Mouse (Mus musculus) pancreas, adult 10 weeks (tissue): ENCODE data around the gene Ctsa. TPM values are rescaled to one million over a fixed set of nuclear protein-coding genes. Genes with fewer than 3 reads are reported as not detected.

Experiments
- polyA plus RNA-seq: library from polyadenylated mRNA; stranded (reverse); fragments of 350-450 nt; fragmentation: Illumina TruSeq; extraction: RNeasy Lipid Tissue Mini Kit (QIAGEN cat#74804); gene quantifications from one replicate; pipeline ENCODE4 v1.2.3, GENCODE M21; 2015; ENCODE audit warnings: low read depth, low replicate concordance; ENCODE audit not compliant: insufficient read depth

Gene Ctsa
- polyA plus RNA-seq: 25.7 TPM

DNA sequence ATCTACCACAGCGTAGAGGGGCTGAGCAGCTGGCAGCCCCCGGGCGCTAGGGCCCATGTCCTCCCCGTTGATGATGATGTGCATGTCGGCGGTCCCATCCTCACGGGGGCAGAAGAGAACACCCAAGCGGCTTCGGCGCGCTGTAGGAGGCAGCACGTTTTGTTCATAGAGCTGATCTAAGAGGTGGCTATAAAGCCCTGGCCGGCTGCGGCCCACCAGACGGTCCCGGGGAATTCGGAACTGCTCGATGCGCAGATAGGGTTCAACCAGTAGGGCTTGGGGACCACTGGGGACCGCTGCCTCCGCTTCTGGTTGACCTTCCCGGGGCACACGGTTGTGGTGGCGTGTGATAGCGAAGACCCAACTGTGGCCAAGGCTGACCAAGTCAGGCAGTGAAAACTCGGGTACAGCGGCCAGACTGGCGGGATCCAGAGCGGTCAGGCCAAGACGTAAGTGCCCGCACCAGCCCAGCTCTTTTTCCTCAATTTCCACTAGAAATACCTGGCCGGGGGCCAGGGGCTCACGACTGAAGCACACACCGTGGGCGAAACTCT lies at the start of gene Ctsa:
TSS of gene Ctsa (plus strand) at position 126 of the 554 bp plus-strand sequence.

DNA sequence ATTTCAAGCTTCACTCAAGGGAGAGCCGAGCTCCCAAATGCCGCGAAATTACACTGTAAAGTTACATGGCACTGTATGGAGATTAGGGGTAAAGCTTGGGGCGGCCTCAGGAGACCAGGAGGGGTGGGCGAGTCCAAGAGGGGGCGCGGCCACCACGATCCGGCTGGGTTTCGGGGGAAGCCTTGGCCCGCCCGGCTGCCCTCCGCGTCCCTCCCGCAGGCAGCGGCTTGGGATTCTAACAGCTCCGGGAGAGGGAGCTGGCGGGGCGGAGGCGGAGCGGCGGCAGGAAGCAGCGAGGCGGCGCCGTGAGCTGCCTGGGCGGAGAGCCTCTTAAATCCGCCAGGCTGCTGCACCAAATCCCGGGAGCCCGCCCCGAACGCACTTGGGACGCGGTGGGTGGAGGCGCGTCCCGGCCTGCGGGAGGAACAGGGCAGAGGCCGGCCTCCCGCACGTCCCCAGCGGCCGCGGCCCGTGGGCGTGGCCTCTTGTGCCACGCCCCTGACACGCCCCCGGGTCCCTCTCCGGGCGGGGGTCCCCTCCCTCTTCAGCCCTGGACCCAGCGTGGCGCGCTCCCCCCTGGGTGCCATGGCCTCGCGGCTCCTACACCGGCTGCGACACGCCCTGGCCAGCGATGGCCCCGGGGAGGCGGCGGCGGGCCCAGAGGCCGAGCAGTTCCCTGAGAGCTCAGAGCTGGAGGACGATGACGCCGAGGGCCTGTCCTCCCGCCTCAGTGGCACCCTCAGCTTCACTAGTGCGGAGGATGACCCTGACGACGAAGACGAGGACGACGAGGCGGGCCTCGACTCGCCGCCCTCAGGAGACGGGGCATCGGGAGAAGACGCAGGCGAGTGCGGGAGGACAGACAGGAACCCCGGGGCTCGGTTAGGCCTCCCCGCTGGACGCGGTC lies 46.9 kb upstream of the Ctsa start, which contains the start of gene Snx21:
TSS of gene Snx21 (plus strand) at position 343 of the 907 bp plus-strand sequence.

DNA sequence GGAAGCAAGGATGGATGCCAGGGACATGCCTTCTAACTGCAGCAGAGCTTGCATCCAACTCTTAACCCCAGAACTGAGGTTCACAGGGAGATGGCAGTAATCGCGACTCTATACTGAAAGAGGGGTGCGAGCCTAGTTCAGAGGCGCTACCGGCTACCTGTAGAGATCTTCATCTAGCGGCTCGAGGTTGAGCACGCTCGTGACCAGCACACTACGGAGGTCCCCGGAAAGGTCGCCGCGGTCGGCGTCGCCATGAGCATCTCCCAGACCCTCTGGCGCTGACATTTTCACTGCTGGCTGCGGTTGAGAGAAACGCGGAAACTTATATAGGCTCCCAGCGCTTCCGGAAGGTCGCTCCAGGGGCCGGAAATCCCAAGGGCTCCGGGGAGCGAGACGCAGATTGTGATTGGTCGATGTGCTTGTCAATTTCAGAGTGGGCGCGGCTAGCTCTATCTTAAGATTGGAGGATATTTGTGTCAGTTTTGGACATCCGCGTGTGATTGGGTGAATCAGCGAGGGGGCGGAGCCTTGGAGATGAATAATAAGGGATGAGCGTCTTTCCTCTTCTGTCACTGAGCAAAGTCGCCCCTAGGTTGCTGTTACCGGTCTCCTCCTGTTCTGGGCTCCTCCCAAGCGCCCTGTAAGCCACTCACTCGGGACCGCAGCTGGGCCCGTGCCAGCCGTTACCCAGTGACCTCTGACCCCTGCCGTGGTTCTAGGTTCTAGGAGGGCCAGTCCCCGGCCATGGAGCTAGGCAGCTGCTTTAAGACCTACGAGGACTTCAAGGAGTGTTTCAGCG lies 27.9 kb upstream of the Ctsa start, which contains the start of the genes Acot8 and Zswim3:
TSS of gene Acot8 (minus strand) at position 350 of the 799 bp plus-strand sequence.
TSS of gene Zswim3 (plus strand) at position 566 of the 799 bp plus-strand sequence.

DNA sequence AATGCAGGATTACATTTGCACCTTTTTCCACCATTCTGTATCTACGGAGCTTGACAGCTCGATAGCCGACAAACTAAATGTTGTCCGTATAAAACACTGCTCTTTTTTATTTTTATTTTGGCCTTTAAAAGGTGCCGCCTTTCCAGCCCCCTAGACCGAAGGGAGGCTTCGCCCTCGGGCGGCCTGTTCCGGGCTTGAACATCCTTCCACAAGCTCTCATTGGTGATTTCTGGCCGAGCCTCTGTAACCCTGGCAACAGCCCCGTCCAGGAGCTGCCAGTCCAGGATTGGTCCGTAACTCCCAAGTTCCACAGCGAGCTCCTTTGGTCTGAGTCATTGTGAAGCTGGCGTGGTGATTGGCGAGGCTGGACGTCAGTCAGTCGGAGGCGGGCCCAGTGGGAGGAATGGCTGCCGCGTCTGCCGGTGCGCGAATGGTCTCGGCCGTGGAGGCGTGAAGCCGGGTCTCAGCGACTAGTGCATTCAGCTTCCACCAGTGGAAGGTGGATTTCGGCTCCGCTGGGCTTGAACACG lies 10.0 kb upstream of the Ctsa start, which contains the start of gene Zswim1:
TSS of gene Zswim1 (plus strand) at position 51 of the 530 bp plus-strand sequence.

DNA sequence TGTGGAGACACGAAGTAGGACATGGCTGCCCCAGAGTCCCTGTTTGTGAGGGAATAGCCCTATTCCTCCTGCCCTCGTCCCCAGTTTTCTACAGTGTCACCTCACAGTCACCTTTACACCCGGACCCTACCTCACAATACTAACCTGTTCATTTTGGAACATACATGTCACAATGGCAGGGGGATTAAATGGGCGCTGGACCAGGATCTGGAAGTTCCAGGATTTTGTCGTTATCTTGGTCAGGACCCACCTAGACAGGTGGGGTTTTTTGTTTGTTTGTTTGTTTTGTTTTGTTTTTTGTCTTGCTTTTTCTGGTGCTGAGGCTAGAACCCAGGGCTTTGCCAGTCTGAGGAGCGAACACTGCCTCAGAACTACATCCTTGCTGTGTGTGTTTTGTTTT lies 4.2 kb upstream of the Ctsa start, which contains the start of gene Spata25:
TSS of gene Spata25 (minus strand) at position 101 of the 400 bp plus-strand sequence.

DNA sequence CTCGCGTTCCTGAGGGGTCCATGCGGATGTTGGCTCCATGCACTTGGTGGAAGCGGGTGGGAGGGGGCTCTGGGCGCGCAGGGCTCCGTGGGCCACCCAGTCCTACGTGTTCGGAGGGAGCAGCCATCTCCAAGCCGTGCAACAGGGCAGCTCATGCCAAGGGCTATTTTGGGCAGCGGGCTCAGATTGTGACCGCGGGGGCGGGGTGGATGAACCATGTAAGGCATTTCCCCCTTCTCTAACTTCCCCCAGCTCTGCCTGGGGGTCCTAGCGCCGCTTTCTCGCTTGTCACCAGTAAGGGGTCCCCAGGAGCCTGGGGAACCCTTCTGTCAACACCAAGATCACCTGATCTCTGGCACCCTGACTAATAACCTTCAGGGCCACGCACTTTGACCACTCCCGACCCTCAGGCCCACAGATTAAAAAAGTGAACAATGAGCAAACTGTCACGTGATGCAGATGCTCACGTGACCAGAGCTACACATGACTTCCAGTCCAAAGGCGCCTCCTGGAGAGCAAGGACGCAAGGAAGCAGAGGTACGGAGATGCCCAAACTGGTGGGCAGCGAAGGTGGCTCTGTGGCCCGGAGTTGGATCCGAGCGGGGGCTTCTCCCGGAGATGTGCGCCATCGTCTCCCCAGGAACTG lies 764 bp downstream of the Ctsa start, which contains the start of gene Neurl2:
TSS of gene Neurl2 (minus strand) at position 143 of the 646 bp plus-strand sequence.

DNA sequence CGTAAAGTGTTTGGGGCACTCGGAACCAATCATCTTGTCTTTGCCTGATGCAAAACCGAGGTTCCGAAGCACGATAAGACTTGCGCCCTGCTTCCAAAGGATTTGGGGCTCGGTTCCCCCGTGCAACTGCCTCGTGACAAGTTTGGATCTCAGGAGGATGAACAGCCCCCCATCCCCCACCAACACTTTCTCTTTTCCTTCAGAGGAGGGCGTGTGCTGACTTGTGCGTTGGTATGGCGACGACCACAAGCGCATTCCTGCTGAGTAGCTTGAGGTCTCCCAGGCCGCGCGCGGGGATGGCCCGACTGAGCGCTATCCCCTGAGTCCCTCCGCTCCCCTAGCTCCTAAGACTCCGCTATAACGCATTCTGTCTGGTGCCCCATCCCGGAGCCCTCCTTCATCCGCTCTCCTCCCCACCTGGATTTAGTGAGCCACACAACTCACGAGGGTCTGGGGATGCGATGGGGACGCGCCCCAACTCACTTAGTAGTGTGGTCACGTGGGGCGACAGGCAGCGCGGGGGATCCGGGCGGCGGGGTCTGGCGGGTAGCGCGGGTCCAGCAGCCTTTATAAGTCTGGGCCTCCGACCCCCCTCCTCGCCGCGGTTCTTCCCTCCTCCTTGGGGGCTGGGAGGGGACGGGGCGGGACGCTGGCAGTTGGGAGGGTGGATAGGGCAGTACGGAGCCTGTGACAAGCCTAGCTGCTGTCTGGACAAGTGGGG lies 24.6 kb downstream of the Ctsa start, which contains the start of gene Pltp:
TSS of gene Pltp (minus strand) at position 611 of the 721 bp plus-strand sequence.

DNA sequence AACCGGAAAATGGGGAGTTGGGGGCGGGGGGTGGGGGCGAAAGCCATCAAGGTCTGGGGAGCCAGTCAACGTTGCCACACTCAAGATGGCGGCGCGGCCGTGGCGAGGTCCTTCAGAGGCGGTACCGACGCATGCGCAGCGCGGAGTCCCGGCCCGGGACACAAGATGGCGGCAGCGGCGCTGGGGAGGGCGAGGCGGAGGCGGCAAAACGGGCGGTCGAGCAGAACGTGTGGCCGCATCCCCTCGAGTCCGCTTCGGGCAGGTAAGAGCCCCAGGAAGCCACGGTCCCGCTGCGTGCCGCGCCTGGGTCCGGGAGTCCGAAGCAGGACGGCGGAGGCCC lies 46.5 kb downstream of the Ctsa start, which contains the start of gene Pcif1:
TSS of gene Pcif1 (plus strand) at position 77 of the 340 bp plus-strand sequence.

Other genes starting within 250 kb of the Ctsa start
- not detected for gene Wfdc6a, start 247.4 kb upstream of the Ctsa start, polyA plus RNA-seq
- gene Eppin, start 239.3 kb upstream of the Ctsa start, polyA plus RNA-seq: not detected
- not detected for gene Wfdc6b, start 219.4 kb upstream of the Ctsa start, polyA plus RNA-seq
- gene Wfdc8, start 219.2 kb upstream of the Ctsa start, polyA plus RNA-seq: not detected
- gene Wfdc16, start 194.1 kb upstream of the Ctsa start, polyA plus RNA-seq: 1.0 TPM
- gene Wfdc10, start 176.8 kb upstream of the Ctsa start, polyA plus RNA-seq: not detected
- gene Wfdc9, start 176.3 kb upstream of the Ctsa start, polyA plus RNA-seq: not detected
- not detected for gene Wfdc11, start 158.8 kb upstream of the Ctsa start, polyA plus RNA-seq
- gene Wfdc13, start 147.8 kb upstream of the Ctsa start, polyA plus RNA-seq: not detected
- gene Spint4, start 134.4 kb upstream of the Ctsa start, polyA plus RNA-seq: not detected
- gene Spint5, start 117.6 kb upstream of the Ctsa start, polyA plus RNA-seq: not detected
- gene Wfdc3, start 86.9 kb upstream of the Ctsa start, polyA plus RNA-seq: 2.3 TPM
- gene Dnttip1, start 86.9 kb upstream of the Ctsa start, polyA plus RNA-seq: 6.2 TPM
- not detected for gene Ube2c, start 63.0 kb upstream of the Ctsa start, polyA plus RNA-seq
- gene Tnnc2, start 52.9 kb upstream of the Ctsa start, polyA plus RNA-seq: not detected
- gene Snx21, start 47.0 kb upstream of the Ctsa start, polyA plus RNA-seq: 7.6 TPM
- 3.7 TPM for gene Acot8, start 28.0 kb upstream of the Ctsa start, polyA plus RNA-seq
- 1.3 TPM for gene Zswim3, start 27.8 kb upstream of the Ctsa start, polyA plus RNA-seq
- gene Zswim1, start 10.2 kb upstream of the Ctsa start, polyA plus RNA-seq: 2.2 TPM
- gene Spata25, start 4.3 kb upstream of the Ctsa start, polyA plus RNA-seq: not detected
- gene Neurl2, start 583 bp downstream of the Ctsa start, polyA plus RNA-seq: 0.87 TPM
- gene Pltp, start 24.8 kb downstream of the Ctsa start, polyA plus RNA-seq: 49.6 TPM
- 14.1 TPM for gene Pcif1, start 46.4 kb downstream of the Ctsa start, polyA plus RNA-seq
- 5.1 TPM for gene Zfp335, start 78.9 kb downstream of the Ctsa start, polyA plus RNA-seq
- gene Mmp9, start 107.9 kb downstream of the Ctsa start, polyA plus RNA-seq: 6.0 TPM
- gene Slc12a5, start 127.9 kb downstream of the Ctsa start, polyA plus RNA-seq: 2.0 TPM
- gene Ncoa5, start 202.0 kb downstream of the Ctsa start, polyA plus RNA-seq: 8.9 TPM
- not detected for gene Cd40, start 222.8 kb downstream of the Ctsa start, polyA plus RNA-seq